Mouse (Mus musculus) natural killer cell, adult 2 months (primary cell): Measurements from ENCODE around the gene Suco.

ENCODE experiments used
- DNase-seq, 2 experiments: peaks; one replicate each; pipeline ENCODE4 v3.0.0; 2022; ENCODE audit warnings: low spot score in 2 of 2

The Suco gene

GRCm38 (mm10) chr1:161791854-161792686 lies 84.4 kb downstream of the Suco start:
- no peak for DNase-seq

- peak; percentile 75 to 85 for DNase-seq
Observed at GRCm38 (mm10) chr1:161788339-161788738, 88.1 kb downstream of the Suco start, which contains the start of gene Fasl. Gene Fasl, minus strand, starts transcription at chr1:161788495.

GRCm38 (mm10) chr1:161782725-161783124 lies 93.8 kb downstream of the Suco start:
- DNase-seq, result no peak

- no peak for DNase-seq
Observed at GRCm38 (mm10) chr1:161781594-161781993, 94.9 kb downstream of the Suco start.

GRCm38 (mm10) chr1:161779057-161779456 lies 97.4 kb downstream of the Suco start:
- peak; percentile 45 to 64 for DNase-seq

- DNase-seq, result peak; percentile 65 to 80
Observed at GRCm38 (mm10) chr1:161775151-161775550, 101.3 kb downstream of the Suco start.

GRCm38 (mm10) chr1:161771293-161771692 lies 105.2 kb downstream of the Suco start:
- no peak for DNase-seq

- DNase-seq, result no peak
Observed at GRCm38 (mm10) chr1:161769329-161769728, 107.2 kb downstream of the Suco start.

GRCm38 (mm10) chr1:161767101-161767524 lies 109.4 kb downstream of the Suco start:
- peak; percentile 86 to 90 for DNase-seq

- peak; percentile 94 to 96 for DNase-seq
Observed at GRCm38 (mm10) chr1:161766656-161767055, 109.8 kb downstream of the Suco start.
